Mouse (Mus musculus) c-Kit-negative CD71-positive TER-119-positive erythroid progenitor cells, embryonic 14.5 days (primary cell): Measurements from ENCODE around the gene Fam131a.
"Not testable (repeated sequence)": the region's sequence is repeated elsewhere in the genome, so short reads cannot be mapped to it uniquely, and the experiment has no call there.

Experiments used
- DNase-seq: peaks from one replicate; pipeline ENCODE4 v3.0.0-alpha.2; 2013; ENCODE audit warnings: low read depth, low spot score

The Fam131a gene

DNA sequence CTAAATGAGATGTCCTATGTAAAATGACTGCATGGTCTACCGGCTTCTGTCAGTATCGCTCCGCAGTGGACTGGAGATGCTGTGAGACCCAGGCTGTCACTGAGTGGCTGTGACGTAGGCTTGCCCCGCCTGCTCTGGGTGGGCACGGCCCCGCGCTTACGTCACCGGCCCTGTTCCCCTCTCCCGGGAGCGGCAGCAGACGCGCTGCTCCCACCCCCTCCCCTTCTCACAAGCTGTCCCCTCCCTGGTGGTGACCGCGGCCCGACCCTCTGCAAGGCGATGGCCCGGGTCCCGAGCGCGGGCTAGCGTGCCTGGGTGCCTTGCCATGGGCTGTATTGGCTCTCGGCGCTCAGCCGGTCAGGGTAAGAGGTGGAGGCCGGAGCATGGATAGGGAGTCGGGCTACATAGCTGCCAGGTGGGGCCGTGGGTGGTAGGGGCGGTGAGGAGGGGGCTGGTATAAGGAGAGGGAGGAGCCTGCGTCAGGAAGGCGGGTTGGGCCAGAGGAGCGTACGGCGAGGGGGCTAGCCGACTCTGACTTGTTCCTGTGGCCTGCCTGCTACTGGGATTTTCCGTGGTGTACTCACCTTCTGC lies at the start of gene Fam131a:
TSS of gene Fam131a (plus strand) at position 131 of the 591 bp plus-strand sequence.
- DNase-seq, result no peak

DNA sequence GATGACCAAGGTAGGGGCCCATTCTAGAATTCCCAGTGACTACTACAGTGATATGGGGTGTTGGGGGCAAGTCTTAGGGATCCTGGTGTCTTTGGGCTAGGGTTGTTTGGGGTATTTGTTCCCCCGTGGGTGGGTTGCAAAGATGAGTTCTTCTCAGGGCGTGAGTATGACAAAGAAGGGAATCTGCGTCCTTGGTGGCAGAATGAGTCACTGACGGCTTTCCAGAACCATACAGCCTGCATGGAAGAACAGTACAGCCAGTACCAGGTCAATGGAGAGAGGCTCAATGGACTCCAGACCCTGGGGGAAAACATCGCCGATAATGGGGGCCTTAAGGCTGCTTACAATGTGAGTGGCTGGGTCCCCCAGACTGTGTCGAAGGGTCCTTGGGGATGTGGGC lies 49.1 kb upstream of the Fam131a start:
- no peak for DNase-seq

DNA sequence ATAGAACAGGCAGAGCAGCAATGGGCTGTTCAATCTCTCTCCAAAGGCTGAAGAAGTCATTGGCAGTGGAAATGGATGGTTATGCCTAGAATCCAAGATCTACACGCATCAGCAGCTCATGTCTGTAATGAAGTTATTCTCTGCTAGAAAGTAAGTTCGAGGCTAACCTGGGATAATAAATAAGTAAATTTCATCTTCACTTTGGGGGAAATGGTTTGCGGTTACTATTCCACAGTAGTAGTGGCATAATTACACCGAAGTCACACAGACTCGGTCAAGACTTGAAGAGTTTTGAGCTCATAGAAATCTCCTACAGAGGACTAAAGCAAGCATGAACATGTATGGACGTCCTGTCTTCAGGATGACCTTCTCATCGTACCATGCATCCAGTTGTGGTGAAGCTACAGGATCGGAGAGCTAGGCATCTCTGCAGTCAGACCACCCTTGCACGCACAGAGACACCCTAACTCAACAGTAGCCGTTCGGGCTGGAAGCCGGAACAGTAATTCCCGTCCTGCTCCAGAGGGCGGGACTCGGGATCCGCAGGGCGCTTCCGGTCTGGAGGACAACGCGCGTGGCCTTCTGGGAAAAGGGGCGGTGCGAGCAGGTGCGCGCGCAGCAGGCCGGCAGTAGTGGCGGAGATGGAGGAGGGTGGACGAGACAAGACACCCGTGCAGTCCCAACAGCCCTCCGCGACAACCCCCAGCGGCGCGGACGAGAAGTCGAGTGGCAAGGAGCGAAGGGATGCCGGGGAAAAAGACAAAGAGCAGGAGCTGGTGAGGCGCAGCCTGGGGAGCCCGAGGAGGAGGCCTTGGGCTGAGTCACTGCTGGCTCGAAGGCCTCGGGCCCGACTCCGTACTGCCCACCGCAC lies 41.7 kb upstream of the Fam131a start, which contains the start of gene Psmd2:
TSS of gene Psmd2 (plus strand) at position 577 of the 871 bp plus-strand sequence.
- peak; percentile 91 for DNase-seq

DNA sequence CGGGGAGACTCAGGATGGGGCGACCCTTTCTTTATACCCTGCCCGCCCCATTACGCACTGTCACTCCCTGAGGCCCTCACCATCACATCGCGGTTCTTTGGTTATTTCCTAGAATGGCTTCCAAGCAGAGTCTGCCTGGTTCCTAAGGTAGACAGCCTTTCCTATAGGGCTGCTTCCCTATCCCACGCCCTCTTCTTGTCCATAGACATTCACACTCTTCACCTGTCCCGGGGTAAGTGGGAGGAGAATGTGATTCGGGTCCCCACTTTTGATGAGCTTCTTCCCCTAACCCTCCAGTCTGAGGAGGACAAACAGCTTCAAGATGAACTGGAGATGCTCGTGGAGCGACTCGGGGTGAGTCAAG lies 41.1 kb upstream of the Fam131a start:
- no peak for DNase-seq

DNA sequence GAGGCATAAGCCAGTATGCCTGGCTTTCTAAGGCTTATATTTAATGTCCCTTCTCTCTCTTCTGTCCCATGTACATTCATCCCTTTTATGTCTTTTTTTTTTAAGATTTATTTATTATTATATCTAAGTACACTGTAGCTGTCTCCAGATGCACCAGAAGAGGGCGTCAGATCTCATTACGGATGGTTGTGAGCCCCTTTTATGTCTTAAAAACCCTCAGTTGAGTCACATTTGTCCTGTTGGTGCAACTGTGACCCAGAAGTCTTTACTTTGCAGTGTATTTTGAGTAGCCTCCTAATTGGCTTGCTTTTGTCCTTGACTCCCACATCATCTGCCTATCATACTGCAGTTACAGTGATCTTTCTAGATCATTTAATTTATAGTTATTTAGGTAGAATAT lies 39.7 kb upstream of the Fam131a start:
- DNase-seq, result no peak

DNA sequence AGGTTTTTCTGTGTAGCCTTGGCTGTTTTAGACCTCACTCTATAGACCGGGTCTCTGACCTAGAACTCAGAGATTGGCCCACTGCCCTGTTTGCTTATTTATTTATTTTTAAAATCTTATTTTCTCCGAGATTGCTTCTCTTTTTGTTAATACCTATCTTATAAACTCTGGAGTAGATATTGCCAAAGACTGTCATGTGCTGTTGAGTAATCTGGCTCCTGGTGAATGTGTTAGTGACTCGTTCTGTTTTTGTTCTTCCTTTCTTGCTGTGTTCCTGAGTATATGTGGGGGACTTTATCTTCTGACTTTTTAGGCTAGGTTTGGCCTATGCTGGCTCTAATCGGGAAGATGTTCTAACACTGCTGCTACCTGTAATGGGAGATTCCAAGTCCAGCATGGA lies 35.4 kb upstream of the Fam131a start:
- no peak for DNase-seq

DNA sequence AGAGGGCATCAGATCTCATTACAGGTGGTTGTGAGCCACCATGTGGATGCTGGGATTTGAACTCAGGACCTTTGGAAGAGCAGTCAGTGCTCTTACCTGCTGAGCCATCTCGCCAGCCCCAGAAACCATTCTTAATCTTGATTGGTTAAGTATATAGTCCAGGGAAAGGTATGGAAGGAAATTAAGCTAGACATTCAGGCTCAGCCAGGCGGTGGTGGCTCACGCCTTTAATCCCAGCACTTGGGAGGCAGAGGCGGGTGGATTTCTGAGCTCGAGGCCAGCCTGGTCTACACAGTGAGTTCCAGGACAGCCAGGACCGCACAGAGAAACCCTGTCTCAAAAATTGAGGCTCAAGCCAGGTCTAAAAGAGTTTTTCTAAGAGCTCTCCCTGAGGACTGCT lies 25.0 kb upstream of the Fam131a start, which contains the start of gene Eif4g1:
TSS of gene Eif4g1 (plus strand) at position 301 of the 400 bp plus-strand sequence.
- not testable (repeated sequence) for DNase-seq

DNA sequence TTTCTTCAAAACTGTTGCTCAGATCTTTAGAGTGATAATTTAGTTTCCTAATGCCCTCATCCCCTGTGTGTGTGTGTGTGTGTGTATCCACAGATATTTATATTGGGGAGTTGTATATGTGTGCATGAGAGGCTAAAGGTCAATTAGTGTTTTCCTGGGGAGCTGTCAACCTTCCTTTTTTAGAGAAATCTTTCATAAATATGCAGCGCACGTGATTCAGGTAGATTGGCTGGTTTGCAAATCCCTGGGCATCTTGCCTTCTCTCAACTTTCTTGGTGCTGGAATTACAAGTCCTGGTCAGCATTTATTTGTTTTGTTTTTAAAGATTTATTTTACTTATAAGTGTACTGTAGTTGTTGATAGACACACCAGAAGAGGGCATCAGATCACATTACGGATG lies 22.8 kb upstream of the Fam131a start:
- DNase-seq, result no peak

DNA sequence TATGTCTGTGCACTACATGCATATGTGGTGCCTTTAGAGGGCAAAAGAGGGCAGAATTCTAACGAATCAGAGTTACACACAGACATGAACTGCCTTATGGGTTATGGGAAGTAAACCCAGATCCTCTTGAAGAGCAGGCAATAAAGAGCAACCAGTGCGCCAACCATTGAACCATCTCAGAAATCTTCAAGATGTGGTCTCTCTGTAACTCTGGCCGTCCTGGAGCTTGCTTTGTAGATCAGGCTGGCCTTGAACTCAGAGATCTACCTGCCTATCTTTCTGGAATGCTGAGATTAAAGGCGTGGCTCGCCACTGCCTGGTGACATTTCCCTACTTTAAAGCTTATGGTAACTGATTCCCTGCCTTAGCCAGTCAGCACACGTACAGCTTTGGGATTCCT lies 21.2 kb upstream of the Fam131a start:
- no peak for DNase-seq

DNA sequence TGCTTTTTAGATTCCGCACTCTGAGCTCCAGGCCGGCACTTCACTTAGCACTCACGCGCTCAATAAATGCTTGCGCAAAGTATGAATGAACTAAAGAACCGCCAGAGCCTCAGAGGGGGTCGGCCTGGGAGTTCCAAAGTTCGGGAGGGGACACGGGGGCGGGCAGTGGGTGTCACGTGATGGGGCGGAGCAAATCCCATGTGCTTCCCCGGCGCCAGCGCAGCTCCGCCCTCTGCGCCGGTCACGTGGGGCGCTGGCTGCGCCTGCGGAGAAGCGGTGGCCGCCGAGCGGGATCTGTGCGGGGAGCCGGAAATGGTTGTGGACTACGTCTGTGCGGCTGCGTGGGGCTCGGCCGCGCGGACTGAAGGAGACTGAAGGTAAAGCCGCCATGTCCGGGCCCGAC lies 20.5 kb upstream of the Fam131a start:
- DNase-seq, result peak; percentile 81

DNA sequence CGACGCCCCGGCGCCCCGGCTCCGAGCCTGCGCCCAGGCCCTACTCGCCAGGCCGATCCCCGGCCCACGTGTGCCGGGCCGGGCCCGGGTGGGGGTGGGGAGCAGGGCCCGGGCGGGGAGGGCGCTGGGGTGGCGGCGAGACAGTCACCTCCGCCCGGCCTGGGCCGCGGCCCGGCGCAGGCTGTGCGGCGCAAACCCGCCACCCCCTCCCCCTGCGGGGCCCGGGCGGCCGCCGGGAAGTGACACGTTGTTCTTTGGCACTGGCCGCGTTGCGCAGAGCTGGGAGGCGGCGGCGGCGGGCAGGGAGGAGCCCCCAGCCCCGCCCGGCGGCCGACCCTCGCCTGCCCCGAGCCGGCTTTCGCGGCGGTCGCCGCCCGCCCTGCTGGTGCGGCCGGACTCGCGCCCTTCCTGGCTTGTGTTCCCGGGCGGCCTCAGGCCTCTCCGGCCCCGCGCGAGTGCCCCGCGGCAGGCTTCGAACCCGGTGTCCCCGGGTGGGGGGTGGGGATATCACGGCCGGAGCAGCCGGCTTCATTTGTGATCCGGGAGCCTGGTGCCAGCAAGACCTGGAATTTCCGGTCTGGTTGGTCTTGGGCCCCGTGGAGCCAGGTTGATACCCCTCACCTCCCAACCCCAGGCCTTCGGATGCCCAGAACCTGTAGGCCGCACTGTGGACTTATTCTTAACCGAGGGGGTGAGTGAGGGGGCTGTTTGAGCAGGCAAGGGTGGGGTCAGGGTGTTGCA lies 19.9 kb upstream of the Fam131a start:
- no peak for DNase-seq

DNA sequence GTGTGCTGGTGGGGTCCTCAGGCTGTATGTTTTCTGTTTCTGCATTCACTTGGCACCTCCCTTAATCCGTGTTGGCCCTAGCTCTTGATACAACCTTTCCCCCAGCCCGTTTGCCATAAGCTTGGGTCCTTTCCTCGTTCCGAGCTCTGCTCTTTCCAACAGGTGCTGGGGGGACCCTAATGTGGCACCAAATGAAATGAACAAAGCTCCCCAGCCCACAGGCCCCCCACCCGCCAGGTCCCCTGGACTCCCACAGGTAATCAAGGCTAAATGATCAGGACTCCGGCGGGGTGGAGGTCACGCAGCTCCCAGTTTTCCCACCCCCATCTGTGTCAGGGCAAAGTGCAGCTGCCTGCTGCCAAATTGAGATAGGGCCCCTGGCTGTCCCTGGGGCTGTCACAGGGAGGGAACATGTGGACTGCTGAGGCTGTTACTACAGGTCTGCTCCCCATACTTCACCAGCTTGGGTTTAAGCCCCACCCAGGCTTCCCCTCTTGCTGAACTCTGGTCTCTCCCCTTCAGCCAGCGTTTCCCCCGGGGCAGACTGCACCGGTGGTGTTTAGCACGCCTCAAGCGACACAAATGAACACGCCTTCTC lies 19.2 kb upstream of the Fam131a start:
- peak; percentile 39 for DNase-seq

DNA sequence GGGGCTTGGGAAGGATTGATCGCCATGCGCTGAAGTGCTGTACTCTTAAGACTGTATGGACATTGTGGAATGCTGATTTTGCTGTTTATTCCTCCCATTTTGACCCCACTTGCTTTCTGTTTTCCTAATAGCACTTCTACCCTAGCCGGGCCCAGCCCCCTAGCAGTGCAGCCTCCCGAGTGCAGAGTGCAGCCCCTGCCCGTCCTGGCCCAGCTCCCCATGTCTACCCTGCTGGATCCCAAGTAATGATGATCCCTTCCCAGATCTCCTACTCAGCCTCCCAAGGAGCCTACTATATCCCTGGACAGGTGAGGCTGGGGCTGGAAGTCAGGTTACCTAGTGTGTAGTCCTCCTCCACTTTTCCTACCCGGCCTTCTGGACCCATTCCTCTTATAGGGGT lies 17.8 kb upstream of the Fam131a start:
- DNase-seq, result no peak

DNA sequence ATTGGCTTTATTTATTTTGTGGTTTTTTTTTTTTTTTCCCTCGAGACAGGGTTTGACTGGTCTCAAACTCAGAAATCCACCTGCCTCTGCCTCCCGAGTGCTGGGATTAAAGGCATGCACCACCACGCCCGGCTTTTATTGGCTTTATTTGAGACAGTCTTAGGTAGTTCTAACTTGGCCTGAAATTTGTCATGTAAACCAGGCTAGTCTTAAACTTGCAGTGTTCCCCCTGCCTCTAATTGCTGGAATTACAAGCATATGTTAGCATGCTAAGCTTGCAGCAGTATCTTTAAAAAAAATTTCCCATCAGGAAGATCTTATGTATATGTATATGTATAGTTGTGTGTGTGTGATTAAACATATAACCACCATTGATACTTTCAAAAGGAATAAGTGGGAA lies 16.3 kb upstream of the Fam131a start:
- no peak for DNase-seq

DNA sequence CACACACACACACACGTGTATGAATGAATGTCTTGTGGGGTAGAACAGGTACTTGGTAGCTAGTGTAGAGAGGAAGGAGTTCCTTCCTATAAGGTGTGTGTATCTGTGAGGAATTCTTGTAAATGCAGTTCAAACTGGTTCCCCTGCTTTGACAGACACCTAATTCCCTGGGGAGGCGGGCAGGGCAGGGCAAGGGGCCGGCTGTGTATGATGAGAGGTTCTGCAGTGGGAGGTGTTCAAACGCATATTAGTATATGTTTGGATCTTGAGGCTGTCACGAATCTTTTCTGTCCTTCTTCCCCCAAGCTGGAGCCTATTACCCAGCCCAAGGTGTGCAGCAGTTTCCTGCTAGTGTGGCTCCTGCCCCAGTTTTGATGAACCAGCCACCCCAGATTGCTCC lies 15.7 kb upstream of the Fam131a start:
- DNase-seq, result no peak

DNA sequence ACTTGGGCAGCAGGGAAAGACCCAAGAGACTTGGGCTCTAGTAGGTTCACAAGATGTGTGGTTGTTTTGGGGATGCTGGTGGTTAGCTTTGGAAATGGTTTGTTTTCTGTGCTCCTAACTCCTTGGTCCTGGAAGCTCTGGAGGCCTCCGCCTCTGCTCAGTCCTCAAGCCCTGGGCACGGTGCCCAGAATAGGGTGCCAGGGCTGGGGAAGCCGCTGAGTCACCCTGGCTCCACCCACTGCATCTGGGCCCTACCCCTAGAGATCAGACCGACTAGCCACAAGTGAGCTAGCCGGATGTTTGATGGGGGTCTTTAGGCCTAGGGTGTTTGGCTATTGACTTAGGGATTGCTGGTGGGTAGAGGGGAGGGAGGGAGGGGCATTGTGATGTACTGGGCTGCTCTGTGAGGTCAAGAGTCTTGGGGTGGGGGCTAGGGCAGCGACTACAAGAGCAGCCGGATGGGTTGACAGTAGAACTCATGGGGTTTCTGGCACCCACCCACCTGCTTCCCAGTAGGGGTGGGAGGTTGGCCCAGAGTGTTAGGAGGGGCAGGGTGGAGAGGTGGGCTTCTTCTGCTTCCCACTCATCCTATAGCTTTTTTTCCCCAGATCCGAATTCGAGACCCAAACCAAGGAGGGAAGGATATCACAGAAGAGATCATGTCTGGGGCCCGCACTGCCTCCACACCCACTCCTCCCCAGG lies 14.9 kb upstream of the Fam131a start:
- DNase-seq, result peak; percentile 53

DNA sequence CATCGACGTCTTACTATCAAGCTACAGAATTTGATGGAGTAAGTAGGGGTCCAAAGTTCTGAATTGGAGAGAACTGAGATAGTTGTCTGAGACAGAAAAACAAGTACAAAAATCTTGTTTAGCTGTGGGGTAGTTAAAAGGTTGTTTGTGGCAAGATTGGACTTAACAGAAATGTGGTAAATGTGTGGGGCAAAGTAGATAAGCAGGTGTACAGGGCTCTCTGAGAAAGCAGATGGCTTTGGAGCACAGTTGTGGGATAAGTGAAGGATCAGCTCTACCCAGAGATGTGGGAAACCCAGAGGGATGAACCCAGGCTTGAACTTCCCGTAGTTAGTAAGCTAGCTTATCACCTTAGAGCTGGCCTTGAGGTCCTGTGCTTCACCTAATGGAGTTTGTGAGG lies 2.3 kb upstream of the Fam131a start:
- no peak for DNase-seq

DNA sequence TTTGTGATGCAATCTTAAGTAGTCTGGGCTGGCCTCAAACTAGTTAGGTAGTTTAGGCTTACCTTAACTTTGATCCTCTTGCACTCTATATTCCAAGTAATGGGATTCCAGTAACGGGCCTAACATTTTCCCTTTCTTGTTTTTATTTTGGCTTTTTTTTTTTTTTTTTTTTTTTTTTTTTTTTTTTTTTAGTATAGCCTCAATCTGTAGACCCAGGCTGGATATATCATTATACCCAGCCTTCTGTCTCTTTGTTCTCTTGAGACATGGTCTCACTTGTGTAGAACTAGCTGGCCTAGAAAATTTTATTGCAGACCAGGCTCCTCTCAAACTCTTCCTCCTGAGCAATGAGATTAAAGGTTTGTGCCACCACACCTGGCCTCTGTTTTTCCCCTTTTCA lies 1.4 kb upstream of the Fam131a start:
- no peak for DNase-seq

DNA sequence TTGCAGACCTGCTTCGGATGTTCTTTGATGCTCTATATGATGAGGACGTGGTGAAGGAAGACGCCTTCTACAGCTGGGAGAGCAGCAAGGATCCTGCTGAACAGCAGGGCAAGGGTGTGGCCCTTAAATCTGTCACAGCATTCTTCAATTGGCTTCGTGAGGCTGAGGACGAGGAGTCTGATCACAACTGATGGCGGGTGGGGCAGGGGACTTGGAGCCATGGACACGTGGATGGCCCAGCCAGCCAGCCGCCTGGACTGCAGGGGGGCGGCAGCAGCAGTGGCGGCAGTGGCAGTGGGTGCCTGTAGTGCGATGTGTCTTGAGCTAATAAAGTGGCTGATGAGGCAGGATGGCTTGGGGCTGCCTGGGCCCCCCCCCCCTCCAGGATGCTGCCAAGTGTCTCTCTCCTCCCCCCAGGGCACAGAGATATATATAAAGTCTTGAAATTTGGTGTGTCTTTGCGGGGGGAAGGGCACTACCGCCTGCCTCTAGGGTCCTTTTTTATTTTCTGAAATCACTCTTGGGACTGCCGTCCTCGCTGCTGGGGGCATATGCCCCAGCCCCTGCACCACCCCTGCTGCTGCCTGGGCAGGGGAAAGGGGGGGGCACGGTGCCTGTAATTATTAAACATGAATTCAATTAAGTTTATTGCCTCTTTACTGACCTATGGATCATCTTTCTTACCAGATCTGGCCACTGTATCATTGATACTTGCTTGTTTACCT lies 638 bp upstream of the Fam131a start:
- DNase-seq, result no peak

DNA sequence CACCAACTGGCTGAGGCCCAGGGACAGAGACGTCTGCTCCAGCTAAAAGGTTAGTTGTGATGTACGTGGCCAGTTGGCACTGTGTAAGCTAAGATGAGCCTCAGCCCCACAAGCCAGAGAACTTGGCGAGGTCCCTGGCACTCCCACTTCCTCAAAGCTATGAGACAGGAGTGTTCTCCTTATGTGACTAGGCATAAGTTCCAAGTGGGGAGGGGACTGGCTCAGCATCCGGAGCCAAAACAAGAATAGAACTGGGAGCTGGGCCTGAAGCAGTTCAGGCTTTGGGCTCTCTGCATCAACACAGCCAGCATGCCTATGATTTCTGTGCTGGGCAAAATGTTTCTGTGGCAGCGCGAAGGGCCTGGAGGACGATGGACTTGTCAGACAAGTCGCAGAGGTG lies 1.7 kb downstream of the Fam131a start:
- no peak for DNase-seq
